Comparison of ENCODE assay signal across 14 mouse cellular contexts in genomic region chr3:89872684-89873083, GRCm38 (mm10). TPM values are rescaled to one million over a fixed set of nuclear protein-coding genes. Genes with fewer than 3 reads are reported as not detected.
DNase-seq lines count a peak whose midpoint lies in the region; ATAC-seq and TF ChIP-seq lines count a peak whose summit lies in the region.
"Had no signal": no experiment of that assay in that cellular context is flagged by ENCODE, and none has a peak within 500 bp of the region (broad histone marks: within the 10 kb centered on the region; RNA-seq: fewer than 3 reads in every experiment).

No protein-coding gene starts in this region.

- H3K4me1 ChIP-seq in erythroblast, embryonic 14.5 days (ENCODE audit: control insufficient read depth) = peaks cover 83% of the 10 kb centered on the region
- H3K4me1 ChIP-seq in spleen, adult 2 months (ENCODE audit: control insufficient read depth, insufficient read depth, insufficient read length) = peaks cover 21% of the 10 kb centered on the region; the same call in 1 of the 2 replicates
- H3K4me1 ChIP-seq in stomach, embryonic 16.5 days (ENCODE audit: control insufficient read depth, insufficient read depth, low read length) = peaks cover 28% of the 10 kb centered on the region
- H3K4me1 ChIP-seq in hindbrain, postnatal 0 days (ENCODE audit: insufficient read depth, low read length) = peaks cover 5% of the 10 kb centered on the region

- H3K4me3 ChIP-seq in erythroblast, embryonic 14.5 days (replicated peaks) = peak overlapping the region; percentile 51
- no peak overlapping the region for H3K4me3 ChIP-seq in spleen, adult 2 months (ENCODE audit: extremely low read depth, insufficient read depth, insufficient read length)
- no peak overlapping the region for H3K4me3 ChIP-seq in stomach, embryonic 16.5 days (replicated peaks; ENCODE audit: low read length)
- no peak overlapping the region for H3K4me3 ChIP-seq in hindbrain, postnatal 0 days (ENCODE audit: low read length)
- H3K4me3 ChIP-seq: limb, embryonic 13.5 days; neural tube, embryonic 13.5 days had no signal

- DNase-seq in spleen, adult 2 months (ENCODE audit: low read depth in 1 of 2, low spot score in 2 of 2) = no peak
- DNase-seq in spleen, postnatal 10 days (ENCODE audit: low spot score in 2 of 2) = no peak
- peak; percentile 70 to 77 for DNase-seq in lung, adult 18-20 months
- no peak for DNase-seq in hindbrain, postnatal 0 days (ENCODE audit: low spot score)
- DNase-seq in urinary bladder, postnatal 10 days (ENCODE audit: low spot score) = no peak
- DNase-seq: adrenal gland, adult 2 months; heart, postnatal 4 days; midbrain, embryonic 14.5 days had no signal

- H3K36me3 ChIP-seq in erythroblast, embryonic 14.5 days (ENCODE audit: control insufficient read depth) = peaks cover 34% of the 10 kb centered on the region
- H3K36me3 ChIP-seq in spleen, adult 2 months (ENCODE audit: control insufficient read depth, insufficient read depth, low read length) = no peaks in the 10 kb centered on the region
- H3K36me3 ChIP-seq in stomach, embryonic 16.5 days (ENCODE audit: control insufficient read depth, insufficient read depth, low read length) = no peaks in the 10 kb centered on the region
- H3K36me3 ChIP-seq in hindbrain, postnatal 0 days (ENCODE audit: insufficient read depth, low read length) = no peaks in the 10 kb centered on the region
- H3K36me3 ChIP-seq: G1E; limb, embryonic 13.5 days; neural tube, embryonic 13.5 days had no signal

- H3K27ac ChIP-seq in spleen, adult 2 months (ENCODE audit: insufficient read depth, low read length) = peak overlapping the region; percentile 82
- peak overlapping the region; percentile 48 for H3K27ac ChIP-seq in stomach, embryonic 16.5 days (ENCODE audit: low read length)
- no peak overlapping the region for H3K27ac ChIP-seq in hindbrain, postnatal 0 days
- H3K27ac ChIP-seq: limb, embryonic 13.5 days; neural tube, embryonic 13.5 days had no signal

- 90% methylated on average over 6 of the region's 6 CpGs for WGBS in spleen, adult 2 months
- WGBS in stomach, embryonic 16.5 days = 37% methylated on average over 6 of the region's 6 CpGs
- WGBS in hindbrain, postnatal 0 days = 52% methylated on average over 6 of the region's 6 CpGs

- H3K27me3 ChIP-seq in erythroblast, embryonic 14.5 days (ENCODE audit: control insufficient read depth) = no peaks in the 10 kb centered on the region
- H3K27me3 ChIP-seq in spleen, adult 2 months (ENCODE audit: control insufficient read depth, insufficient read depth, low read length) = no peaks in the 10 kb centered on the region
- no peaks in the 10 kb centered on the region for H3K27me3 ChIP-seq in stomach, embryonic 16.5 days (ENCODE audit: control insufficient read depth, insufficient read depth, low read length)
- no peaks in the 10 kb centered on the region for H3K27me3 ChIP-seq in hindbrain, postnatal 0 days (ENCODE audit: insufficient read depth, low read length)
- H3K27me3 ChIP-seq: limb, embryonic 13.5 days; neural tube, embryonic 13.5 days had no signal

- H3K4me2 ChIP-seq in stomach, embryonic 16.5 days (ENCODE audit: low read depth, low read length) = no peak overlapping the region
- no peak overlapping the region for H3K4me2 ChIP-seq in hindbrain, postnatal 0 days (ENCODE audit: low read depth, low read length)
- H3K4me2 ChIP-seq: limb, embryonic 13.5 days; neural tube, embryonic 13.5 days had no signal

- no peak overlapping the region for H3K9ac ChIP-seq in stomach, embryonic 16.5 days (ENCODE audit: low read length)
- H3K9ac ChIP-seq in hindbrain, postnatal 0 days (replicated peaks; ENCODE audit: low read length) = no peak overlapping the region
- H3K9ac ChIP-seq: limb, embryonic 13.5 days; neural tube, embryonic 13.5 days had no signal

- no peak for TF ChIP-seq POLR2A in spleen, adult 2 months (IDR thresholded peaks at IDR 0.05; ENCODE audit: low read depth, low read length)

- no peak for ATAC-seq in erythroblast, adult 5-6 weeks (replicated peaks; ENCODE audit: low FRiP score, poor library complexity, severe bottlenecking)
- ATAC-seq in stomach, embryonic 16.5 days (ENCODE audit: insufficient read depth, low FRiP score) = peak; percentile 39; the same call in 1 of the 2 replicates
- ATAC-seq in hindbrain, postnatal 0 days = no peak

- H3K9me3 ChIP-seq in erythroblast, embryonic 14.5 days (ENCODE audit: control insufficient read depth, low read length) = peaks cover 8% of the 10 kb centered on the region
- peaks cover 4% of the 10 kb centered on the region; the same call in 1 of the 2 replicates for H3K9me3 ChIP-seq in stomach, embryonic 16.5 days (replicated peaks; ENCODE audit: control insufficient read depth, low read length)
- no peaks in the 10 kb centered on the region for H3K9me3 ChIP-seq in hindbrain, postnatal 0 days (ENCODE audit: low read length)
- H3K9me3 ChIP-seq: G1E; neural tube, embryonic 13.5 days had no signal

- no peak for TF ChIP-seq CTCF in spleen, adult 2 months (IDR thresholded peaks at IDR 0.05; ENCODE audit: extremely low read depth, insufficient read depth, insufficient read length, insufficient replicate concordance)
- no peak for TF ChIP-seq CTCF in hindbrain, postnatal 0 days (IDR thresholded peaks at IDR 0.05; ENCODE audit: low read depth)

RNA-seq across cellular contexts. Expression of gene Il6ra, which starts 40.3 kb away (rescaled TPM):
- polyA plus RNA-seq in erythroblast, embryonic 14.5 days (2012) = 0.02 and 0.07 TPM in 2 replicates
- 9.4 and 10.0 TPM in 2 replicates for total RNA-seq in erythroblast, adult 5-6 weeks (2015; ENCODE audit: low replicate concordance)
- total RNA-seq in erythroblast, adult 5-6 weeks (2017; ENCODE audit: low replicate concordance) = 3.0 and 3.1 TPM in 2 replicates
- polyA plus RNA-seq in spleen, adult 2 months (2012; rRNA removed) = 21.4 and 25.6 TPM in 2 replicates
- polyA plus RNA-seq in stomach, embryonic 16.5 days (2015; fragmentation: Nextera tagmentation; extraction: Ambion mirVana) = 2.9 and 3.2 TPM in 2 replicates
- total RNA-seq in hindbrain, postnatal 0 days (2014; rRNA removed) = 0.68 and 1.8 TPM in 2 replicates
- 2.1 and 2.4 TPM in 2 replicates for polyA plus RNA-seq in hindbrain, postnatal 0 days (2015; fragmentation: Nextera tagmentation; extraction: Ambion mirVana)
- polyA plus RNA-seq: G1E had no signal

RNA-seq across cellular contexts. Expression of gene She, which starts 41.5 kb away (rescaled TPM):
- polyA plus RNA-seq in erythroblast, embryonic 14.5 days (2012) = 0.01 TPM in 1 of 2 replicates, not detected in the other
- total RNA-seq in erythroblast, adult 5-6 weeks (2015; ENCODE audit: low replicate concordance) = not detected in 2 replicates
- 0.14 TPM in 1 of 2 replicates, not detected in the other for total RNA-seq in erythroblast, adult 5-6 weeks (2017; ENCODE audit: low replicate concordance)
- 1.1 TPM in 2 replicates for polyA plus RNA-seq in spleen, adult 2 months (2012; rRNA removed)
- polyA plus RNA-seq in stomach, embryonic 16.5 days (2015; fragmentation: Nextera tagmentation; extraction: Ambion mirVana) = 3.0 and 3.1 TPM in 2 replicates
- total RNA-seq in hindbrain, postnatal 0 days (2014; rRNA removed) = 1.9 and 2.8 TPM in 2 replicates
- polyA plus RNA-seq in hindbrain, postnatal 0 days (2015; fragmentation: Nextera tagmentation; extraction: Ambion mirVana) = 0.98 and 1.1 TPM in 2 replicates
- total RNA-seq: G1E had no signal
- polyA plus RNA-seq: G1E had no signal

Comparison
In these comparisons a context has a peak if more than half of its experiments do, and no peak if none do; other contexts are left out.
1. DNase-seq: peak in lung, adult 18-20 months (2 of 2); none in spleen, adult 2 months (0 of 2), spleen, postnatal 10 days (0 of 2), hindbrain, postnatal 0 days (single experiment) and urinary bladder, postnatal 10 days (single experiment).